Mouse (Mus musculus) midbrain, postnatal 0 days (tissue): ENCODE data around the gene Atoh7. TPM values are rescaled to one million over a fixed set of nuclear protein-coding genes. Genes with fewer than 3 reads are reported as not detected.

Experiments used
- ATAC-seq: fragments of 200-750 bp; cut with Nextera tagmentation; 2 replicates; pipeline ENCODE4 v1.8.0; 2017; ENCODE audit warnings: moderate number of reproducible peaks, mild to moderate bottlenecking, moderate TSS enrichment, moderate library complexity; ENCODE audit not compliant: low FRiP score
- DNase-seq: peaks from one replicate; pipeline ENCODE4 v3.0.0-alpha.2; 2015; ENCODE audit warnings: low spot score
- H3K27ac ChIP-seq: fragments of 300-500 bp; sonication (generic); 2 replicates; pipeline ENCODE4 v1.5.1; 2014; ENCODE audit warnings: low read depth, mild to moderate bottlenecking, low read length, mixed read lengths
- H3K27me3 ChIP-seq: fragments of 300-500 bp; sonication (generic); 2 replicates; pipeline ENCODE4 v1.6.1; 2014; ENCODE audit warnings: low read length, control low read depth, mixed read lengths; ENCODE audit not compliant: insufficient read depth
- H3K36me3 ChIP-seq: fragments of 300-500 bp; sonication (generic); 2 replicates; pipeline ENCODE4 v1.6.1; 2014; ENCODE audit warnings: low read length, control low read depth, mixed read lengths; ENCODE audit not compliant: insufficient read depth
- H3K4me1 ChIP-seq: fragments of 300-500 bp; sonication (generic); 2 replicates; pipeline ENCODE4 v1.6.1; 2014; ENCODE audit warnings: mild to moderate bottlenecking, control low read depth, antibody characterized with exemption, low read length, mixed read lengths; ENCODE audit not compliant: insufficient read depth
- H3K4me2 ChIP-seq: fragments of 300-500 bp; sonication (generic); 2 replicates; pipeline ENCODE4 v1.6.1; 2014; ENCODE audit warnings: low read depth, mild to moderate bottlenecking, low read length, mixed read lengths; ENCODE audit not compliant: poor library complexity, severe bottlenecking
- H3K4me3 ChIP-seq: fragments of 300-500 bp; sonication (generic); 2 replicates; pipeline ENCODE4 v1.5.1; 2014; ENCODE audit warnings: low read depth, mild to moderate bottlenecking, low read length, moderate library complexity
- H3K9ac ChIP-seq: fragments of 300-500 bp; sonication (generic); replicated peaks from 2 replicates; pipeline ENCODE4 v1.6.1; 2014; ENCODE audit warnings: mild to moderate bottlenecking, low read length, moderate library complexity, mixed read lengths; ENCODE audit not compliant: poor library complexity, severe bottlenecking
- H3K9me3 ChIP-seq: fragments of 300-500 bp; sonication (generic); 2 replicates; pipeline ENCODE4 v1.6.1; 2016; ENCODE audit warnings: low read length, control low read depth
- CTCF ChIP-seq: IDR thresholded peaks from 2 replicates; pipeline ENCODE4 v1.5.1; 2016; ENCODE audit warnings: antibody characterized with exemption, mild to moderate bottlenecking
- WGBS: fragments of 180-500 bp; shearing (Covaris S2); extraction: QIAGEN DNeasy Blood & Tissue Kit; methylation state at CpG from one replicate; pipeline ENCODE4 v1.1.7; 2014; 5-methylcytosine and 5-hydroxymethylcytosine counted together
- polyA plus RNA-seq: library from polyadenylated mRNA; unstranded; fragments of >200 nt; fragmentation: Nextera tagmentation; extraction: Ambion mirVana; gene quantifications from 2 replicates; pipeline ENCODE4 v1.2.1, GENCODE M21; 2015
- total RNA-seq: library from RNA; depleted of rRNA; stranded (reverse); fragments of >200 nt; gene quantifications from 2 replicates; pipeline ENCODE4 v1.2.3, GENCODE M21; 2014; rRNA removed

The Atoh7 gene
- total and polyA plus RNA-seq, 2 experiments from 2014 or later: 4.4 to 4.8 TPM

- DNase-seq (no peak), ATAC-seq (no peak)
- no peak overlapping the region for H3K27ac ChIP-seq
- H3K9me3 ChIP-seq: no peaks in the 10 kb centered on the region
- H3K36me3 ChIP-seq: no peaks in the 10 kb centered on the region
- H3K4me2 ChIP-seq: no peak overlapping the region
- no peaks in the 10 kb centered on the region for H3K4me1 ChIP-seq
- H3K4me3 ChIP-seq: no peak overlapping the region
- no peaks in the 10 kb centered on the region for H3K27me3 ChIP-seq
- no peak for TF ChIP-seq CTCF
- 89% methylated on average over 6 of the region's 6 CpGs for WGBS
- H3K9ac ChIP-seq: no peak overlapping the region
Observed at GRCm38 (mm10) chr10:63136436-63136835, 37.0 kb downstream of the Atoh7 start.

DNA sequence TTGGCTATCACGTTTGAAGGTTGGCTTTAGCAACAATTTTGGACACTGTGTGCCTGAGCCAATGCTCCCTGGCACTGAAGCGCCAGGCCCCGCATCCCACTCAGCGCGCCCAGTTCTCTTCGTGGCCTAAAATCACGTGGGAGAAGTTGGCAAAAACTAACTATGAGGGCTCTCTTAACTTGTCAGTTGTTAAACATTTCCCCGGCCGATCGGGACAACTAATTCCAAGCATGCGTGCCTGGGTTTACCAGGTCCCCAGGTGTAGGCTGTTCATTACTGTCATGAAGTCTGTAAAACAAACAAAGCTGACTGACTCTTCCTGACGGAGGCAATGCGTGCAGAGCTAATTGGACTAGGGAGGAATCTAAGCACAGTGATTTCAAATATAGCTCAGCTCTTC lies 43.2 kb downstream of the Atoh7 start:
- TF ChIP-seq CTCF: no peak
- Histone ChIP-seq H3K9ac (no peak overlapping the region), H3K4me3 (no peak overlapping the region), H3K27ac (no peak overlapping the region), H3K27me3 (no peaks in the 10 kb centered on the region), H3K9me3 (no peaks in the 10 kb centered on the region), H3K36me3 (no peaks in the 10 kb centered on the region), H3K4me1 (no peaks in the 10 kb centered on the region), H3K4me2 (no peak overlapping the region)
- DNase-seq (no peak), ATAC-seq (no peak)
- WGBS: 90% methylated on average over 13 of the region's 13 CpGs

Other genes starting within 250 kb of the Atoh7 start
- gene Tet1, start 190.7 kb upstream of the Atoh7 start, total RNA-seq: 29.0 and 40.5 TPM in 2 replicates
- 31.1 and 34.9 TPM in 2 replicates for gene Tet1, start 190.7 kb upstream of the Atoh7 start, polyA plus RNA-seq
- 19.0 and 23.0 TPM in 2 replicates for gene Slc25a16, start 179.0 kb upstream of the Atoh7 start, total RNA-seq
- gene Slc25a16, start 179.0 kb upstream of the Atoh7 start, polyA plus RNA-seq: 12.3 and 13.7 TPM in 2 replicates
- 2.0 and 3.5 TPM in 2 replicates for gene Dna2, start 152.6 kb upstream of the Atoh7 start, total RNA-seq
- 2.6 and 2.7 TPM in 2 replicates for gene Dna2, start 152.6 kb upstream of the Atoh7 start, polyA plus RNA-seq
- 34.5 and 47.7 TPM in 2 replicates for gene Rufy2, start 119.4 kb upstream of the Atoh7 start, total RNA-seq
- gene Rufy2, start 119.4 kb upstream of the Atoh7 start, polyA plus RNA-seq: 60.9 and 65.5 TPM in 2 replicates
- 11.0 and 22.5 TPM in 2 replicates for gene Hnrnph3, start 75.4 kb upstream of the Atoh7 start, total RNA-seq
- gene Hnrnph3, start 75.4 kb upstream of the Atoh7 start, polyA plus RNA-seq: 70.3 and 78.7 TPM in 2 replicates
- gene Pbld2, start 75.3 kb upstream of the Atoh7 start, total RNA-seq: 0.80 TPM in 1 of 2 replicates, not detected in the other
- 0.55 and 1.2 TPM in 2 replicates for gene Pbld2, start 75.3 kb upstream of the Atoh7 start, polyA plus RNA-seq
- not detected in 2 replicates for gene Pbld1, start 39.5 kb upstream of the Atoh7 start, total RNA-seq
- 0.45 and 0.59 TPM in 2 replicates for gene Pbld1, start 39.5 kb upstream of the Atoh7 start, polyA plus RNA-seq
- 0.22 and 0.57 TPM in 2 replicates for gene Mypn, start 104.3 kb downstream of the Atoh7 start, total RNA-seq
- gene Mypn, start 104.3 kb downstream of the Atoh7 start, polyA plus RNA-seq: 0.74 and 0.88 TPM in 2 replicates
- gene Herc4, start 144.2 kb downstream of the Atoh7 start, total RNA-seq: 24.8 and 40.6 TPM in 2 replicates
- 15.4 and 20.4 TPM in 2 replicates for gene Herc4, start 144.2 kb downstream of the Atoh7 start, polyA plus RNA-seq